Mouse (Mus musculus) stomach, postnatal 0 days (tissue): ENCODE measurements around the gene Zfp819.

ENCODE experiments used
- CTCF ChIP-seq: IDR thresholded peaks from 2 replicates; pipeline ENCODE4 v1.5.1; 2016; ENCODE audit warnings: antibody characterized with exemption, low read depth, mild to moderate bottlenecking, moderate library complexity
- EP300 ChIP-seq: optimal IDR thresholded peaks from 2 replicates; pipeline ENCODE3; 2016; ENCODE audit warnings: antibody characterized with exemption

DNA sequence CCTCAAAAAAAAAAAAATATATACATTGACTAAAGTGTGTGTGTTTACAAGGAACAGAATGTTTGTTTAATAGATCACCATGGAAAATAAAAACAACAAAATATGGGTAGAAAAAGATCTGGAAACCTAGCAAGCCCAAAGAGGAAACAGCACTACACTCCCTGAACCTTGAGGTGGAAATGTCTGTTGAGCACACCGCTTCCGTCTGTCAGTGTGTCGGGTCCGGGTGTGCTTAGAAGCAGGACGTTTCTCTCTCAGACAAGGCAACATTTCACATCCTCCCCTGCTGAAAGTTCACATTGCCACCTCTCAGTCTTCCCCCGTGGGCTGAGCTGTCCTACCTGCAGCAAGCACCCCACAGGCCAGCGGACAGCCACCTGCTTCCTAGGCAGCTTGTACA, 16.0 kb downstream of the Zfp819 start:
- TF ChIP-seq CTCF (no peak), EP300 (no peak)
